Comparison of ENCODE assay signal across 16 mouse cellular contexts in the genomic region with DNA sequence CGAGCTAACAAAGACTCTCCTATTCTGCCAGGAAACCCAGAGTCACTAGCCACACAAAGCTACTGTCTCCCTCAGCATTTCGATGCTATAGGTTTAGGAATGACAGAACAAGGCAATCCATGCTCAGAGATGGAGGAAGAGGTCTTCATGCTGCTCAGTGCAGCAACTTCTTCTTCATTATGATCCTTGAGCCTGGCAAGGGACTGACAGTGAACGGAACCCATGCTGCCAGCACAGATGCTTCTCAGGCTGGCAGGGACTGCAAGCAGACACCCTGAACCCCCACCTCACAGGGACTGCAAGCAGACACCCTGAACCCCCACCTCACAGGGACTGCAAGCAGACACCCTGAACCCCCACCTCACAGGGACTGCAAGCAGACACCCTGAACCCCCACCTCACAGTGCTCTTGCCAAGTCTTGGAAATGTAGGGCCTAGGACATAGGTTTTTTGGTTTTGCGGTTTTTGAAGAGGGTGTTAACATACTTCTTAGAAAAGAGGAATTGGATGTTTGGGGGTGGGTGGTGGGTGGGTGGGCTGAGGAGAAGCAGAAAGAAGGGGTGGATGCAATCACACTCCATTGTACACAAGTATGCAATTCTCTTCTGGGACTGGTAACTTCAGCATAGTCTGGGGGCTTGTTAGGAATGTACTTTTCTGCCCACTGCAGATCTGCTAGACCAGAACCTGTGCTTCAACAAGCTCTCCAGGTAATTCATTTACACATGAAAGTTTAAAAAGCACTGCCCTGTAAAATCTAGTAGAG. TPM values are rescaled to one million over a fixed set of nuclear protein-coding genes. Genes with fewer than 3 reads are reported as not detected.
DNase-seq lines count a peak whose midpoint lies in the region; ATAC-seq and TF ChIP-seq lines count a peak whose summit lies in the region.
"Had no signal": no experiment of that assay in that cellular context is flagged by ENCODE, and none has a peak within 500 bp of the region (broad histone marks: within the 10 kb centered on the region; RNA-seq: fewer than 3 reads in every experiment).

No protein-coding gene starts in this region.

- no peak overlapping the region for H3K4me3 ChIP-seq in kidney, postnatal 0 days (replicated peaks; ENCODE audit: low read depth, low read length)
- H3K4me3 ChIP-seq: embryonic facial prominence, embryonic 12.5 days; forebrain, embryonic 15.5 days; heart, embryonic 12.5 days; hindbrain, embryonic 15.5 days had no signal

- H3K27ac ChIP-seq in kidney, postnatal 0 days = peak overlapping the region; percentile 58
- H3K27ac ChIP-seq: embryonic facial prominence, embryonic 12.5 days; forebrain, embryonic 15.5 days; hindbrain, embryonic 15.5 days had no signal

- no peaks in the 10 kb centered on the region for H3K27me3 ChIP-seq in kidney, postnatal 0 days (ENCODE audit: insufficient read depth, low read length)
- H3K27me3 ChIP-seq: embryonic facial prominence, embryonic 12.5 days; forebrain, embryonic 15.5 days; heart, embryonic 12.5 days; hindbrain, embryonic 15.5 days had no signal

- H3K9ac ChIP-seq in kidney, postnatal 0 days (ENCODE audit: low read depth, low read length) = no peak overlapping the region
- H3K9ac ChIP-seq: embryonic facial prominence, embryonic 12.5 days; forebrain, embryonic 15.5 days; heart, embryonic 12.5 days; hindbrain, embryonic 15.5 days had no signal

- no peaks in the 10 kb centered on the region for H3K9me3 ChIP-seq in kidney, postnatal 0 days (replicated peaks; ENCODE audit: low read length)
- H3K9me3 ChIP-seq: embryonic facial prominence, embryonic 12.5 days; forebrain, embryonic 15.5 days; heart, embryonic 12.5 days; hindbrain, embryonic 15.5 days had no signal

- ATAC-seq in kidney, postnatal 0 days (replicated peaks; ENCODE audit: low FRiP score, low read depth) = peak; percentile 63; the same call in 1 of the 2 replicates
- ATAC-seq in common myeloid progenitor, adult 5-6 weeks (replicated peaks; ENCODE audit: low read depth, poor library complexity, severe bottlenecking) = peak; percentile 50
- peak; percentile 58 to 76 for ATAC-seq in hematopoietic stem cell, adult 5-6 weeks (replicated peaks in 1 of 2; ENCODE audit: insufficient read depth in 1 of 2, low FRiP score in 2 of 2, low TSS enrichment in 1 of 2, low read depth in 1 of 2, poor library complexity in 2 of 2, severe bottlenecking in 2 of 2)
- ATAC-seq: forebrain, embryonic 15.5 days had no signal

- WGBS in kidney, postnatal 0 days = 72% methylated on average over 4 of the region's 4 CpGs

- DNase-seq in kidney, postnatal 0 days (ENCODE audit: low spot score) = peak; percentile 25
- no peak for DNase-seq in kidney, postnatal 36 days
- DNase-seq in retina, postnatal 1 day = no peak
- no peak for DNase-seq in gastrocnemius, postnatal 4 days (ENCODE audit: low spot score in 2 of 2)
- DNase-seq: adrenal gland, adult 8-10 months; adrenal gland, postnatal 36 days; cerebellum, adult 11 months; cerebellum, adult 8-10 months; gastrocnemius, postnatal 10 days had no signal

- no peak for TF ChIP-seq CTCF in kidney, postnatal 0 days (IDR thresholded peaks at IDR 0.05; ENCODE audit: low read depth)

- no peaks in the 10 kb centered on the region for H3K4me1 ChIP-seq in kidney, postnatal 0 days (replicated peaks; ENCODE audit: insufficient read depth, low read length)
- H3K4me1 ChIP-seq: embryonic facial prominence, embryonic 12.5 days; forebrain, embryonic 15.5 days; heart, embryonic 12.5 days; hindbrain, embryonic 15.5 days had no signal

- no peak overlapping the region for H3K4me2 ChIP-seq in kidney, postnatal 0 days (ENCODE audit: low read length)
- H3K4me2 ChIP-seq: embryonic facial prominence, embryonic 12.5 days; forebrain, embryonic 15.5 days; heart, embryonic 12.5 days; hindbrain, embryonic 15.5 days had no signal

- no peaks in the 10 kb centered on the region for H3K36me3 ChIP-seq in kidney, postnatal 0 days (ENCODE audit: insufficient read depth, low read length)
- H3K36me3 ChIP-seq: embryonic facial prominence, embryonic 12.5 days; forebrain, embryonic 15.5 days; G1E; heart, embryonic 12.5 days; hindbrain, embryonic 15.5 days had no signal

RNA-seq across cellular contexts. Expression of gene Stxbp6, which starts 8.1 kb away (rescaled TPM):
- polyA plus RNA-seq in kidney, postnatal 0 days (2015; fragmentation: Nextera tagmentation; extraction: Ambion mirVana) = 20.3 and 21.7 TPM in 2 replicates
- 0.87 and 1.6 TPM in 2 replicates for total RNA-seq in common myeloid progenitor, adult 5-6 weeks (2017)
- total RNA-seq in hematopoietic stem cell, adult 5-6 weeks (2017) = 0.94 and 2.3 TPM in 2 replicates
- total RNA-seq in gastrocnemius, postnatal 4 days (2021) = 10 to 100 TPM; 14.9 to 19.2 TPM
- polyA plus RNA-seq: G1E had no signal
